Mouse (Mus musculus): Measurements from ENCODE around the gene Epp13.
A peak's percentile ranks its signal among the peaks of the same experiment; 100 is the strongest.
"Not testable (repeated sequence)": the region's sequence is repeated elsewhere in the genome, so short reads cannot be mapped to it uniquely, and the experiment has no call there.

The Epp13 gene

DNA sequence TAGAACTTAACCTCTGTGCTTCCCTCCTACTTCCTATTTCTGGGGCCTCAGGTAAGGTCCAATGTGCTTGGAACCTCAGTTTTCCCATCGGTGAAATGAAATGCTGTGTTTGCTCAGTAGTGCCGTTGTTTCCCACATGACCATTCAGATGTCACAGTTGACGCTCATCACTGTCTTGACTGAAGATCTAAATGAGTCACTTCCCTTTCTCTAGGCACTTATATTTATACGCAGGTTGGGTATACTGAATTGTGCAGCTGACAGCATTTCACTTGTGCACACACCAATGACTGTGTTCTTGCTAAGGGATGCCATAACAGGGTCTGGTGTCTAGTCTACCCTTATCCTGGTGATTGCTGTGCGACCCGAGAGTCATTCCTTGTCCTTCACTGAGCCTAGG is 32.9 kb downstream of the Epp13 start:
- DNase-seq (ENCODE audit: low spot score in 2 of 2), result no peak

GRCm38 (mm10) chr7:6285842-6286705 is 33.6 kb downstream of the Epp13 start, which contains the start of gene Zfp667:
Zfp667 (plus strand) TSS chr7:6286579.
- peak; percentile 99 for DNase-seq (ENCODE audit: low spot score in 2 of 2)

DNA sequence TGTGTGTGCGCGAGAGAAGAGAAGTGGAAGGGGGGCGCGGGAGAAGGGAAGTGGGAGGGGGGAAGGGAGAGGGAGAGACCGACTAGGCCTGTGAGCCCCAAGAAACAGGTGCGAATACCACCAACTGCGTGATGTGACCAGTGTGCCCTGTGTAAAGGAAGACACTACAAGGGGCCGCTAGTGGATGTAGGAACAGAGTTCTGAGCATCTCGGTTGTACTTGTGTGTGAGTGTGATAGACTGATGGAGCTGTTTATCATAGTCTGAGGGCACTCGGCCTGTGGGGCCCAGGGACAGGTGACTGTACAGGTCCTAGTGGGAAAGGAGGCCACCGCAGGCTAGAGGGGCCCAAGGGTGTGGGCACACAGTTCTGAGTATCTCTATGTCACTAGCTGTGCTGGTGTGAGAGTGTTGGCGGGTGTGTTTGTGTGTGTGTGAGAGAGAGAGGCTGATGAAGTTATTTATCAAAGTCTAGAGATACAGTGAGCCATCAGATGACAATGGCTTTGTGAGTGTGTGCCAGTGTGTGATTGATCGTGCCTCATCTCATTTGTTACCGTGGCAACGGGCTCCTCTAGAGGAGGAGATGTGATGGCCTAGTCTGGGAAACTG is 34.5 kb downstream of the Epp13 start:
- peak; percentile 46 to 75 for DNase-seq (ENCODE audit: low spot score in 2 of 2)

DNA sequence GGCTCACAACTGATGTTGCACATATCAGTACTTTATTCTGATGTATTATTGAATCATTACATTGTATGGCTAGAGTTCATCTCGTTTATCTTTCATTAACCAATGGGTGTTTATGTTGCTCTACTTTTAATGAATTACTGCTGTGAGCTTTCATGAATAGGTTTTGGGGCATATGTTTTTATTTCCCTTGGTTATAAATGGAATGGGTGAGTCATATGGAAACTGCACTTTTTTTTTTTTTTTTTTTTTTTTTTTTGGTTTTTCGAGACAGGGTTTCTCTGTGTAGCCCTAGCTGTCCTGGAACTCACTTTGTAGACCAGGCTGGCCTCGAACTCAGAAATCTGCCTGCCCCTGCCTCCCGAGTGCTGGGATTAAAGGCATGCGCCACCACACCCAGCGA is 38.6 kb downstream of the Epp13 start:
- DNase-seq (ENCODE audit: low spot score in 2 of 2), result not testable (repeated sequence)

DNA sequence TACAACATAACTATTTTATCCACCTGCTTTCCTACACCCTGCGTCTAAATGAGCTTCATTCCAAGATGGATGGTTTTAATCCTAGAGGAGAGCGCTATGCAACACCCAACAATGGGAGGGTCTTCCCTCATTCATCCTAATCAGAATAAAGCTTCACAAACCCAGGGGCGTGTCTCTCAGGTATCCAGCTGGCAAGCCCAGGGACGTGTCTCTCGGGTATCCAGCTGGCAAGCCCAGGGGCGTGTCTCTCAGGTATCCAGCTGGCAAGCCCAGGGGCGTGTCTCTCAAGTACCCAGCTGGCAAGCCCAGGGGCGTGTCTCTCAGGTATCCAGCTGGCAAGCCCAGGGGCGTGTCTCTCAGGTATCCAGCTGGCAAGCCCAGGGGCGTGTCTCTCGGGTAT is 48.3 kb downstream of the Epp13 start:
- not testable (repeated sequence) for DNase-seq (ENCODE audit: low spot score in 2 of 2)

GRCm38 (mm10) chr7:6330458-6331232 is 78.1 kb downstream of the Epp13 start:
- peak; percentile 50 to 67 for DNase-seq (ENCODE audit: low spot score in 2 of 2)

DNA sequence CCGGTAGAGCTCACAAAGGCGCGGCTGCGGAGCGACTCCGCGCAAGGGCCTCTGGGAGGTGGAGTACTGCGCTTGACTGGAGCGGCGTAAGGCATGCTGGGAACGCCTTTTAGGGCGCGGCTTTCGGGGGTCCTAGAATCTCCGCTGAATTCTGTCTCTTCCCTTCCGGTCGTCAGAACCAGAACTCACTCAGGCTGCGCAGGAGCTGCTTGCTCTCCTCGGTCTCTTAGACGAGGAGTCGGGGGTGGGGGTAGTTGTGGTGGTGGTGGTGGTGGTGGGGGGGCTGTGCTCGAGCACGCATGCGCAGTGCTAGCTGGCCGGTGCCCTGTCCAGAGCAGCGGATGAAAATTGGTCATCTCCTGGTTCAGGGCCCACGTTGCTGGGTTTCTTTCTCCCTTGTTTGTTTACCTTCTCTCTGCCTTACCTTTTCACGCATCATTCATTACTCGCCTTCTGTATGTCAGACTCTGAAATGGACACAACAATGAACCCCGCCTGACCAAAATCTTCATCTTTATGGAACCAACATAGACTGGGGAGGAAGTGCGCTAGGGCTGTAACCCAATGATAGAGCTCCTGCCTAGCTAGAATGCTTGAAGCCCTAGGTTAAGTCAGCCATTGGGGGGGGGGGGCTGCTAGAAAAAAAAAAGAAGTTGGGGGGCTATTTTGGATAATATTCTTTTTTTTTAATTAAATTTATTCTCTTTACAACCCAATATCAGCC is 78.9 kb downstream of the Epp13 start, which contains the start of gene Zfp583:
Gene Zfp583, minus strand, starts transcription at position 53 of the 724 bp plus-strand sequence.
- DNase-seq (ENCODE audit: low spot score in 2 of 2), result peak; percentile 93

Measured in right cerebral cortex, postnatal 10 days (tissue).